In the genomic region with DNA sequence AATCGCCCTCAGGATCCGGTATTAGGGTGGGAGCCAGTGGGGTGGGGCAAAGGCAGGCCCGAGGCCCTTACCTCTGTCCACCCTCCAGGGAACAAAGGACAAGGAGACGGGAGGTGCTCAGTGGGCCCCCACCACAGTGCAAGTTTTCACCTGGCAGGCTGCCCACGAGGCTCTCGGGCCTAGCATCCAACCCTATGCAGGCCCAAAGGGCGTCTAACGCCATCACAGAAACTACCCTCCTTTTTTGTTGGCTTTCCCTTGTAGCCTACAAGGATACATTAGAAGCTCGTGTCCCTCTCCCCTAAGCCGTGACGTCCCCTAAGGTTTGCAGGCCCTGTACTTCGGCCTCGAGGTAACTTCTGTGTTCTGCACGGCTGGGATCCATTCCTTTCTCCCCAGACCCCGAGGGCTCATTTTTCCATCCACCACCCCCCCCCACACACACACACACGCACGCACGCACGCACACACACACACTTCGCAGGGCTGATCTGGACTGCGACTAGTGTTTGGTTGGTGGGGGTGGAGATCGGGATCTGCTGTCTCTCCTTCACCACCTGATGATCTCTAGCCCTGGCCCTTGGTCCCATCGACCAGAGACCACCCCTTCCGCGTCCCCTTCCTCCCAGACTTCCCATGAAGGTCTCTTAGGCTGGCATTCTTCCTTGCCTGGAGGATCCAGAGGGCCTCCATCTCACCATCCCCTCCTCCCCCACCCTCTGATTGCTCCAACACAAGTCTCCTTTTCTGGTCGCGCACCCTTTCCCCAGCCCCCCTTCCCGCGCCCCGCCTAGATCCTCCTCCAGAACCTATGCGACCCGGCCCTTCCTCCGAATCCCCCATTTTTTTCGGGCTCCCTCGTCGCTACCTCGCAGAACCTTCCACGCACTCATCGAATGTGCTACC, we compare ENCODE assay signal across 7 mouse cellular contexts. TPM values are rescaled to one million over a fixed set of nuclear protein-coding genes. Genes with fewer than 3 reads are reported as not detected.
DNase-seq lines count a peak whose midpoint lies in the region; ATAC-seq and TF ChIP-seq lines count a peak whose summit lies in the region.

No protein-coding gene starts in this region.

- H3K79me2 ChIP-seq in CH12.LX (replicated peaks; ENCODE audit: control insufficient read depth, extremely low read depth, insufficient read depth, poor library complexity, severe bottlenecking) = peaks cover 29% of the 10 kb centered on the region

- peak; percentile 10; the same call in 1 of the 2 replicates for ATAC-seq in common myeloid progenitor, adult 5-6 weeks (replicated peaks; ENCODE audit: low read depth, poor library complexity, severe bottlenecking)
- peak; percentile 7; the same call in 1 of the 2 replicates for ATAC-seq in liver, embryonic 16.5 days (ENCODE audit: low read depth)

- peaks cover 12% of the 10 kb centered on the region for H3K27me3 ChIP-seq in CH12.LX (replicated peaks)
- H3K27me3 ChIP-seq in liver, embryonic 16.5 days (ENCODE audit: control insufficient read depth, insufficient read depth, low read depth, low read length) = no peaks in the 10 kb centered on the region

- DNase-seq in CH12.LX (ENCODE audit: extremely low read depth) (peak; percentile 39), ZHBTc4 (ENCODE audit: low read depth, low spot score) (peak; percentile 58)
- DNase-seq in heart, adult 9 months (ENCODE audit: low spot score in 2 of 2) = peak; percentile 58 to 59
- peak; percentile 43 for DNase-seq in kidney, adult 9 months

- H3K4me3 ChIP-seq in CH12.LX (replicated peaks in 1 of 3; ENCODE audit: low read depth in 2 of 3, low read length in 2 of 3, poor library complexity in 1 of 3) = peak overlapping the region; percentile 79 to 97 (median 88)
- peak overlapping the region; percentile 85 for H3K4me3 ChIP-seq in liver, embryonic 16.5 days (ENCODE audit: low read depth, low read length)
- H3K4me3 ChIP-seq in olfactory bulb, adult 2 months (ENCODE audit: insufficient read depth, low read depth, low read length) = peak overlapping the region; percentile 98

- no peak for TF ChIP-seq RAD21 in CH12.LX (IDR thresholded peaks at IDR 0.05; ENCODE audit: low read depth, low read length)

- H3K4me1 ChIP-seq in CH12.LX (ENCODE audit: control insufficient read depth in 1 of 2, insufficient read depth in 2 of 2) = peaks cover 5 to 24% of the 10 kb centered on the region in 2 experiments; a peak in 3 of 4 replicates
- peaks cover 22% of the 10 kb centered on the region for H3K4me1 ChIP-seq in liver, embryonic 16.5 days (ENCODE audit: control insufficient read depth, low read depth, low read length)
- peaks cover 16% of the 10 kb centered on the region for H3K4me1 ChIP-seq in olfactory bulb, adult 2 months (ENCODE audit: control insufficient read depth, insufficient read depth, low read length)

- no peak for TF ChIP-seq EP300 in CH12.LX (IDR thresholded peaks at IDR 0.05; ENCODE audit: low read length)

- H3K27ac ChIP-seq in CH12.LX (ENCODE audit: insufficient read depth, low read depth) = peak overlapping the region; percentile 21
- peak overlapping the region; percentile 85 for H3K27ac ChIP-seq in liver, embryonic 16.5 days (ENCODE audit: low read length)
- peak overlapping the region; percentile 91 for H3K27ac ChIP-seq in olfactory bulb, adult 2 months (ENCODE audit: insufficient read depth, low read depth, low read length)

- TF ChIP-seq POLR2A in CH12.LX (IDR thresholded peaks at IDR 0.05; ENCODE audit: low read depth, low read length) = no peak; the same call in 1 of the 2 replicates
- no peak for TF ChIP-seq POLR2A in olfactory bulb, adult 2 months (IDR thresholded peaks at IDR 0.05; ENCODE audit: insufficient read depth, low read depth, low read length)

- H3K36me3 ChIP-seq in CH12.LX (replicated peaks in 1 of 2; ENCODE audit: control insufficient read depth in 1 of 2, insufficient read depth in 1 of 2, low read length in 1 of 2) = peaks cover 25 to 39% of the 10 kb centered on the region in 2 experiments
- H3K36me3 ChIP-seq in liver, embryonic 16.5 days (ENCODE audit: control insufficient read depth, insufficient read depth) = peaks cover 15% of the 10 kb centered on the region

- in situ Hi-C loops in CH12.LX (cut with MboI; ENCODE audit: low pct_ligation_motif_present, low pct_unique_long_range_greater_than_20kb, low sequenced_read_pairs) = no loop called here

- no peak for TF ChIP-seq CTCF in CH12.LX (conservative IDR thresholded peaks at IDR 0.05 in 1 of 2, IDR thresholded peaks at IDR 0.05 in 1 of 2; ENCODE audit: low read depth in 2 of 2, low read length in 2 of 2)
- TF ChIP-seq CTCF in olfactory bulb, adult 2 months (IDR thresholded peaks at IDR 0.05; ENCODE audit: insufficient read depth, low read depth, low read length) = no peak

- WGBS in liver, embryonic 16.5 days (ENCODE audit: insufficient replicate concordance) = under 1% methylated on average over 39 of the region's 39 CpGs
- under 1% methylated on average over 39 of the region's 39 CpGs for WGBS in olfactory bulb, adult 2 months

- no peaks in the 10 kb centered on the region for H3K9me3 ChIP-seq in CH12.LX (replicated peaks; ENCODE audit: low read length)
- no peaks in the 10 kb centered on the region for H3K9me3 ChIP-seq in liver, embryonic 16.5 days (replicated peaks; ENCODE audit: control insufficient read depth, low read length)

- H3K9ac ChIP-seq in CH12.LX (ENCODE audit: insufficient read depth, low read depth) = peak overlapping the region; percentile 93
- peak overlapping the region; percentile 84 for H3K9ac ChIP-seq in liver, embryonic 16.5 days (ENCODE audit: low read depth, low read length)

- peak overlapping the region; percentile 95 for H3K4me2 ChIP-seq in CH12.LX (ENCODE audit: insufficient read depth, low read depth, poor library complexity, severe bottlenecking)
- H3K4me2 ChIP-seq in liver, embryonic 16.5 days (ENCODE audit: low read depth, low read length) = peak overlapping the region; percentile 90

- dilution Hi-C loops in CH12.LX (cut with MboI; ENCODE audit: extremely low pct_ligation_motif_present, extremely low pct_unique_long_range_greater_than_20kb, low sequenced_read_pairs) = no loop called here

TF ChIP-seq in CH12.LX, 34 proteins besides CTCF, POLR2A, EP300 and RAD21:
- TF ChIP-seq ZMIZ1 (IDR thresholded peaks at IDR 0.05; ENCODE audit: low read depth, low read length) = 0 out of 2 replicates have a peak, but pooled peaks have one; percentile 11
- TF ChIP-seq BHLHE40 (IDR thresholded peaks at IDR 0.05; ENCODE audit: low read depth, low read length) = 0 out of 2 replicates have a peak, but pooled peaks have one; percentile 35
- TF ChIP-seq HCFC1 (IDR thresholded peaks at IDR 0.05; ENCODE audit: low read depth, low read length) = peak; percentile 23; the same call in 1 of the 2 replicates
- no peak for TF ChIP-seq ELF1 (IDR thresholded peaks at IDR 0.05; ENCODE audit: low read depth, low read length)
- TF ChIP-seq SIN3A (IDR thresholded peaks at IDR 0.05; ENCODE audit: low read length) = 0 out of 2 replicates have a peak, but pooled peaks have one; percentile 18

RNA-seq across cellular contexts. Expression of a gene that starts 2.3 kb away (rescaled TPM):
- total RNA-seq in CH12.LX (2012; rRNA removed) (0.25 and 0.29 TPM in 2 replicates), CH12.LX (2014; rRNA removed) (0.63 and 0.86 TPM in 2 replicates)
- polyA plus RNA-seq in CH12.LX (2012; ENCODE audit: insufficient read length, low read depth) = 0.66 and 1.0 TPM in 2 replicates
- total RNA-seq in common myeloid progenitor, adult 5-6 weeks (2017) = not detected in 2 replicates
- 80.6 and 93.1 TPM in 2 replicates for polyA plus RNA-seq in liver, embryonic 16.5 days (2015; fragmentation: Nextera tagmentation; extraction: Ambion mirVana)
- polyA plus RNA-seq in olfactory bulb, adult 2 months (2012; ENCODE audit: insufficient read depth, insufficient read length, low replicate concordance, missing spikeins) = not detected in 2 replicates

RNA-seq across cellular contexts. Expression of a gene that starts 10.9 kb away (rescaled TPM):
- 76.1 and 85.2 TPM in 2 replicates for total RNA-seq in CH12.LX (2012; rRNA removed)
- 43.1 and 46.3 TPM in 2 replicates for total RNA-seq in CH12.LX (2014; rRNA removed)
- polyA plus RNA-seq in CH12.LX (2012; ENCODE audit: insufficient read length, low read depth) = 149 and 180 TPM in 2 replicates
- 82.3 and 114 TPM in 2 replicates for total RNA-seq in common myeloid progenitor, adult 5-6 weeks (2017)
- polyA plus RNA-seq in liver, embryonic 16.5 days (2015; fragmentation: Nextera tagmentation; extraction: Ambion mirVana) = 94.9 and 112 TPM in 2 replicates
- 606 and 1,155 TPM in 2 replicates for polyA plus RNA-seq in olfactory bulb, adult 2 months (2012; ENCODE audit: insufficient read depth, insufficient read length, low replicate concordance, missing spikeins)

RNA-seq across cellular contexts. Expression of a gene that starts 11.8 kb away (rescaled TPM):
- 1.0 and 1.1 TPM in 2 replicates for total RNA-seq in CH12.LX (2012; rRNA removed)
- total RNA-seq in CH12.LX (2014; rRNA removed) = 0.36 and 0.47 TPM in 2 replicates
- polyA plus RNA-seq in CH12.LX (2012; ENCODE audit: insufficient read length, low read depth) = 0.93 and 0.94 TPM in 2 replicates
- total RNA-seq in common myeloid progenitor, adult 5-6 weeks (2017) = not detected in 2 replicates
- 0.04 TPM in 2 replicates for polyA plus RNA-seq in liver, embryonic 16.5 days (2015; fragmentation: Nextera tagmentation; extraction: Ambion mirVana)
- polyA plus RNA-seq in olfactory bulb, adult 2 months (2012; ENCODE audit: insufficient read depth, insufficient read length, low replicate concordance, missing spikeins) = not detected in 2 replicates

RNA-seq across cellular contexts. Expression of a gene that starts 37.4 kb away (rescaled TPM):
- 3.9 and 4.4 TPM in 2 replicates for total RNA-seq in CH12.LX (2012; rRNA removed)
- 4.6 and 5.8 TPM in 2 replicates for total RNA-seq in CH12.LX (2014; rRNA removed)
- 11.2 TPM in 2 replicates for polyA plus RNA-seq in CH12.LX (2012; ENCODE audit: insufficient read length, low read depth)
- total RNA-seq in common myeloid progenitor, adult 5-6 weeks (2017) = not detected in 2 replicates
- polyA plus RNA-seq in liver, embryonic 16.5 days (2015; fragmentation: Nextera tagmentation; extraction: Ambion mirVana) = 25.8 and 32.2 TPM in 2 replicates
- not detected in 2 replicates for polyA plus RNA-seq in olfactory bulb, adult 2 months (2012; ENCODE audit: insufficient read depth, insufficient read length, low replicate concordance, missing spikeins)

RNA-seq across cellular contexts. Expression of a gene that starts 45.3 kb away (rescaled TPM):
- 11.1 and 13.9 TPM in 2 replicates for total RNA-seq in CH12.LX (2012; rRNA removed)
- total RNA-seq in CH12.LX (2014; rRNA removed) = 13.5 and 14.3 TPM in 2 replicates
- 10.0 and 12.5 TPM in 2 replicates for polyA plus RNA-seq in CH12.LX (2012; ENCODE audit: insufficient read length, low read depth)
- total RNA-seq in common myeloid progenitor, adult 5-6 weeks (2017) = 15.6 and 16.7 TPM in 2 replicates
- 6.1 and 6.3 TPM in 2 replicates for polyA plus RNA-seq in liver, embryonic 16.5 days (2015; fragmentation: Nextera tagmentation; extraction: Ambion mirVana)
- polyA plus RNA-seq in olfactory bulb, adult 2 months (2012; ENCODE audit: insufficient read depth, insufficient read length, low replicate concordance, missing spikeins) = not detected in 2 replicates

Comparison
In these comparisons a context has a peak if more than half of its experiments do, and no peak if none do; other contexts are left out.
1. Peak in every context shown above with its lines: DNase-seq, ATAC-seq, H3K4me3 ChIP-seq and H3K27ac ChIP-seq.
2. H3K27ac ChIP-seq: peak in every context shown above with its lines; median percentile 91 in olfactory bulb, adult 2 months; 85 in liver, embryonic 16.5 days; 21 in CH12.LX.
3. RNA of a gene that starts 2.3 kb away (polyA plus RNA-seq): 80.6 to 93.1 TPM in liver, embryonic 16.5 days; 0.66 to 1.0 TPM in CH12.LX and not detected in olfactory bulb, adult 2 months; every median in the first group is over 10 times any median in the second.